Mouse (Mus musculus): ENCODE measurements around the gene Gm49353.

Gm49353 gene

GRCm38 (mm10) chr10:29198642-29199041, at the start of gene Gm49353:
Gene Gm49353, plus strand, starts transcription at chr10:29198954.
- no peak for DNase-seq

GRCm38 (mm10) chr10:29155304-29155703, 43.5 kb upstream of the Gm49353 start:
- no peak for DNase-seq

- no peak for DNase-seq
Observed at GRCm38 (mm10) chr10:29161664-29162063, 37.1 kb upstream of the Gm49353 start.

- DNase-seq, result no peak
Observed at GRCm38 (mm10) chr10:29173778-29174177, 25.0 kb upstream of the Gm49353 start.

GRCm38 (mm10) chr10:29175656-29176055, 23.1 kb upstream of the Gm49353 start:
- no peak for DNase-seq

- no peak for DNase-seq
Observed at GRCm38 (mm10) chr10:29176881-29177280, 21.9 kb upstream of the Gm49353 start.

- DNase-seq, result no peak
Observed at GRCm38 (mm10) chr10:29178003-29178402, 20.8 kb upstream of the Gm49353 start.

GRCm38 (mm10) chr10:29180210-29180609, 18.5 kb upstream of the Gm49353 start:
- DNase-seq, result no peak

- no peak for DNase-seq
Observed at GRCm38 (mm10) chr10:29181046-29181445, 17.7 kb upstream of the Gm49353 start.

- no peak for DNase-seq
Observed at GRCm38 (mm10) chr10:29193769-29194168, 5.0 kb upstream of the Gm49353 start.

GRCm38 (mm10) chr10:29196811-29197210, 1.9 kb upstream of the Gm49353 start:
- no peak for DNase-seq

GRCm38 (mm10) chr10:29199835-29200234, 1.1 kb downstream of the Gm49353 start:
- DNase-seq, result no peak

- no peak for DNase-seq
Observed at GRCm38 (mm10) chr10:29200609-29201008, 1.9 kb downstream of the Gm49353 start.

GRCm38 (mm10) chr10:29206730-29207129, 8.0 kb downstream of the Gm49353 start:
- peak in 1 of 2 experiments; percentile 48 for DNase-seq

GRCm38 (mm10) chr10:29208735-29209134, 10.0 kb downstream of the Gm49353 start:
- no peak for DNase-seq

- no peak for DNase-seq
Observed at GRCm38 (mm10) chr10:29211453-29211852, 12.7 kb downstream of the Gm49353 start, which contains the start of gene 9330159F19Rik. Gene 9330159F19Rik, plus strand, starts transcription at chr10:29211606.

GRCm38 (mm10) chr10:29213534-29214100, 14.9 kb downstream of the Gm49353 start:
- no peak for DNase-seq

- no peak for DNase-seq
Observed at GRCm38 (mm10) chr10:29216957-29217356, 18.2 kb downstream of the Gm49353 start.

- DNase-seq, result no peak
Observed at GRCm38 (mm10) chr10:29217451-29217850, 18.7 kb downstream of the Gm49353 start.

GRCm38 (mm10) chr10:29225329-29225728, 26.6 kb downstream of the Gm49353 start:
- no peak for DNase-seq

GRCm38 (mm10) chr10:29231208-29231607, 32.5 kb downstream of the Gm49353 start:
- DNase-seq, result no peak

Measured in cerebellum, postnatal 36 days (tissue).